ENCODE assay signal across 8 mouse cellular contexts in genomic region chr7:16052684-16053083, GRCm38 (mm10). TPM values are rescaled to one million over a fixed set of nuclear protein-coding genes. Genes with fewer than 3 reads are reported as not detected.
A peak's percentile ranks its signal among the peaks of the same experiment; 100 is the strongest.
DNase-seq lines count a peak whose midpoint lies in the region; ATAC-seq and TF ChIP-seq lines count a peak whose summit lies in the region.

No protein-coding gene starts in this region.

- no peaks in the 10 kb centered on the region for H3K27me3 ChIP-seq in CH12.LX (replicated peaks)
- H3K27me3 ChIP-seq in forebrain, embryonic 10.5 days (ENCODE audit: poor library complexity, severe bottlenecking), result no peaks in the 10 kb centered on the region
- H3K27me3 ChIP-seq in heart, embryonic 15.5 days, result no peaks in the 10 kb centered on the region
- H3K27me3 ChIP-seq in liver, embryonic 13.5 days, result no peaks in the 10 kb centered on the region
- H3K27me3 ChIP-seq in stomach, embryonic 14.5 days (ENCODE audit: control insufficient read depth, insufficient read depth, low read length), result no peaks in the 10 kb centered on the region

- peak; percentile 99 for DNase-seq in CH12.LX (ENCODE audit: extremely low read depth)
- DNase-seq in c-Kit-positive CD71-negative TER-119-negative erythroid progenitor cells, embryonic 14.5 days (ENCODE audit: low read depth), result peak; percentile 89
- peak; percentile 95 for DNase-seq in forebrain, embryonic 10.5 days (ENCODE audit: extremely low spot score, low spot score)
- DNase-seq in kidney, postnatal 14 days, result peak; percentile 98
- peak; percentile 94 for DNase-seq in liver, embryonic 13.5 days
- DNase-seq in natural killer cell, adult 2 months (ENCODE audit: low spot score in 2 of 2), result peak; percentile 93 to 96

- peak; percentile 81 for ATAC-seq in heart, embryonic 15.5 days (replicated peaks; ENCODE audit: insufficient number of reproducible peaks, insufficient read depth, low FRiP score, low read depth)
- peak; percentile 75 for ATAC-seq in liver, embryonic 13.5 days (ENCODE audit: low read depth)
- peak; percentile 78 for ATAC-seq in stomach, embryonic 14.5 days (ENCODE audit: insufficient number of reproducible peaks, insufficient read depth, low FRiP score, low read depth)

- no peaks in the 10 kb centered on the region for H3K9me3 ChIP-seq in CH12.LX (replicated peaks; ENCODE audit: low read length)
- no peaks in the 10 kb centered on the region for H3K9me3 ChIP-seq in forebrain, embryonic 10.5 days
- no peaks in the 10 kb centered on the region for H3K9me3 ChIP-seq in heart, embryonic 15.5 days (replicated peaks)
- H3K9me3 ChIP-seq in liver, embryonic 13.5 days (replicated peaks), result no peaks in the 10 kb centered on the region
- no peaks in the 10 kb centered on the region for H3K9me3 ChIP-seq in stomach, embryonic 14.5 days (ENCODE audit: control insufficient read depth, low read depth, low read length)

- peak overlapping the region; percentile 67 to 91 (median 70) for H3K4me3 ChIP-seq in CH12.LX (replicated peaks in 1 of 3; ENCODE audit: low read depth in 2 of 3, low read length in 2 of 3, poor library complexity in 1 of 3)
- peak overlapping the region; percentile 51 for H3K4me3 ChIP-seq in forebrain, embryonic 10.5 days
- H3K4me3 ChIP-seq in heart, embryonic 15.5 days, result peak overlapping the region; percentile 63
- peak overlapping the region; percentile 71 for H3K4me3 ChIP-seq in liver, embryonic 13.5 days (replicated peaks)
- H3K4me3 ChIP-seq in stomach, embryonic 14.5 days (ENCODE audit: low read depth, low read length), result peak overlapping the region; percentile 52

- H3K36me3 ChIP-seq in CH12.LX (replicated peaks in 1 of 2; ENCODE audit: control insufficient read depth in 1 of 2, insufficient read depth in 1 of 2, low read length in 1 of 2), result no peaks in the 10 kb centered on the region
- H3K36me3 ChIP-seq in forebrain, embryonic 10.5 days (replicated peaks), result no peaks in the 10 kb centered on the region
- H3K36me3 ChIP-seq in heart, embryonic 15.5 days, result no peaks in the 10 kb centered on the region
- H3K36me3 ChIP-seq in liver, embryonic 13.5 days, result no peaks in the 10 kb centered on the region
- H3K36me3 ChIP-seq in stomach, embryonic 14.5 days (ENCODE audit: control insufficient read depth, insufficient read depth, low read length), result no peaks in the 10 kb centered on the region

- H3K27ac ChIP-seq in CH12.LX (ENCODE audit: insufficient read depth, low read depth), result peak overlapping the region; percentile 58
- peak overlapping the region; percentile 76 for H3K27ac ChIP-seq in forebrain, embryonic 10.5 days
- peak overlapping the region; percentile 87 for H3K27ac ChIP-seq in heart, embryonic 15.5 days
- peak overlapping the region; percentile 93 for H3K27ac ChIP-seq in liver, embryonic 13.5 days
- peak overlapping the region; percentile 86 for H3K27ac ChIP-seq in stomach, embryonic 14.5 days (ENCODE audit: low read length)

- peaks cover 22 to 61% of the 10 kb centered on the region in 2 experiments for H3K4me1 ChIP-seq in CH12.LX (ENCODE audit: control insufficient read depth in 1 of 2, insufficient read depth in 2 of 2)
- H3K4me1 ChIP-seq in forebrain, embryonic 10.5 days, result peaks cover 31% of the 10 kb centered on the region
- H3K4me1 ChIP-seq in heart, embryonic 15.5 days (replicated peaks), result peaks cover 27% of the 10 kb centered on the region
- H3K4me1 ChIP-seq in liver, embryonic 13.5 days (replicated peaks), result peaks cover 48% of the 10 kb centered on the region
- peaks cover 20% of the 10 kb centered on the region for H3K4me1 ChIP-seq in stomach, embryonic 14.5 days (ENCODE audit: control insufficient read depth, insufficient read depth, low read length)

- H3K4me2 ChIP-seq in CH12.LX (ENCODE audit: insufficient read depth, low read depth, poor library complexity, severe bottlenecking), result peak overlapping the region; percentile 74; the same call in 1 of the 2 replicates
- H3K4me2 ChIP-seq in heart, embryonic 15.5 days, result peak overlapping the region; percentile 84
- peak overlapping the region; percentile 97 for H3K4me2 ChIP-seq in liver, embryonic 13.5 days
- H3K4me2 ChIP-seq in stomach, embryonic 14.5 days (replicated peaks; ENCODE audit: low read depth, low read length), result peak overlapping the region; percentile 84

- no peak for TF ChIP-seq RAD21 in CH12.LX (IDR thresholded peaks at IDR 0.05; ENCODE audit: low read depth, low read length)

- no peak for TF ChIP-seq CTCF in CH12.LX (conservative IDR thresholded peaks at IDR 0.05 in 1 of 2, IDR thresholded peaks at IDR 0.05 in 1 of 2; ENCODE audit: low read depth in 2 of 2, low read length in 2 of 2)

- H3K9ac ChIP-seq in CH12.LX (ENCODE audit: insufficient read depth, low read depth), result peak overlapping the region; percentile 91
- peak overlapping the region; percentile 65 for H3K9ac ChIP-seq in heart, embryonic 15.5 days
- H3K9ac ChIP-seq in liver, embryonic 13.5 days, result peak overlapping the region; percentile 81
- peak overlapping the region; percentile 69 for H3K9ac ChIP-seq in stomach, embryonic 14.5 days (replicated peaks; ENCODE audit: low read depth, low read length)

- WGBS in forebrain, embryonic 10.5 days, result 0% methylated on average over 24 of the region's 24 CpGs
- whole genome bisulfite sequencing in heart, embryonic 15.5 days, result under 1% methylated on average over 24 of the region's 24 CpGs
- WGBS in liver, embryonic 13.5 days (ENCODE audit: insufficient replicate concordance), result under 1% methylated on average over 24 of the region's 24 CpGs
- WGBS in stomach, embryonic 14.5 days, result 0% methylated on average over 24 of the region's 24 CpGs

- TF ChIP-seq POLR2A in CH12.LX (IDR thresholded peaks at IDR 0.05; ENCODE audit: low read depth, low read length), result peak; percentile 82

- peaks cover 8% of the 10 kb centered on the region for H3K79me2 ChIP-seq in CH12.LX (replicated peaks; ENCODE audit: control insufficient read depth, extremely low read depth, insufficient read depth, poor library complexity, severe bottlenecking)

- TF ChIP-seq EP300 in CH12.LX (IDR thresholded peaks at IDR 0.05; ENCODE audit: low read length), result no peak

- in situ Hi-C loops in CH12.LX (cut with MboI; ENCODE audit: low pct_ligation_motif_present, low pct_unique_long_range_greater_than_20kb, low sequenced_read_pairs), result loop anchor here (25.0 kb wide), 1 partner anchor 210 kb away; the partner anchor contains the start of genes C5ar1 and Inafm1

- dilution Hi-C loops in CH12.LX (cut with MboI; ENCODE audit: extremely low pct_ligation_motif_present, extremely low pct_unique_long_range_greater_than_20kb, low sequenced_read_pairs), result no loop called here

TF ChIP-seq in CH12.LX, 34 proteins besides CTCF, POLR2A, EP300 and RAD21 (continues in another document):
- TF ChIP-seq SMC3 (IDR thresholded peaks at IDR 0.05; ENCODE audit: low read depth, low read length), result no peak; the same call in 1 of the 2 replicates
- TF ChIP-seq CHD1 (IDR thresholded peaks at IDR 0.05; ENCODE audit: low read depth, low read length), result no peak
- peak; percentile 79 for TF ChIP-seq NELFE (IDR thresholded peaks at IDR 0.05; ENCODE audit: low read depth, low read length)
- TF ChIP-seq CHD2 (IDR thresholded peaks at IDR 0.05; ENCODE audit: low read length), result peak; percentile 5; the same call in 1 of the 2 replicates
- peak; percentile 48; the same call in 1 of the 2 replicates for TF ChIP-seq MAZ (IDR thresholded peaks at IDR 0.05; ENCODE audit: low read depth, low read length)
- TF ChIP-seq POLR2AphosphoS2 (IDR thresholded peaks at IDR 0.05; ENCODE audit: low read depth, low read length), result peak; percentile 86; the same call in 1 of the 2 replicates
- TF ChIP-seq SIN3A (IDR thresholded peaks at IDR 0.05; ENCODE audit: low read length), result peak; percentile 84; the same call in 1 of the 2 replicates
- peak; percentile 82 for TF ChIP-seq TCF12 (IDR thresholded peaks at IDR 0.05; ENCODE audit: low read depth, low read length)
- TF ChIP-seq USF1 (IDR thresholded peaks at IDR 0.05; ENCODE audit: low read depth, low read length), result peak; percentile 40
- TF ChIP-seq MXI1 (IDR thresholded peaks at IDR 0.05; ENCODE audit: low read depth, low read length), result peak; percentile 49; the same call in 1 of the 2 replicates
- peak; percentile 63; the same call in 1 of the 2 replicates for TF ChIP-seq TBP (conservative IDR thresholded peaks at IDR 0.05; ENCODE audit: low read depth, low read length)
- TF ChIP-seq ZNF384 (IDR thresholded peaks at IDR 0.05; ENCODE audit: low read depth, low read length), result peak; percentile 92
- TF ChIP-seq MAX (IDR thresholded peaks at IDR 0.05; ENCODE audit: low read length), result peak; percentile 82

RNA-seq across cellular contexts. Expression of gene Bicra, which starts 5.0 kb away (rescaled TPM):
- total RNA-seq in CH12.LX (2012; rRNA removed), result 1.9 and 2.2 TPM in 2 replicates
- total RNA-seq in CH12.LX (2014; rRNA removed), result 0.31 and 0.32 TPM in 2 replicates
- polyA plus RNA-seq in CH12.LX (2012; ENCODE audit: insufficient read length, low read depth), result 9.8 and 10.2 TPM in 2 replicates
- 7.0 and 7.7 TPM in 2 replicates for polyA plus RNA-seq in forebrain, embryonic 10.5 days (2016; fragmentation: Nextera tagmentation; extraction: Ambion mirVana)
- polyA plus RNA-seq in heart, embryonic 15.5 days (2015; fragmentation: Nextera tagmentation; extraction: Ambion mirVana), result 3.5 and 5.7 TPM in 2 replicates
- 1.4 TPM in 2 replicates for polyA plus RNA-seq in liver, embryonic 13.5 days (2015; fragmentation: Nextera tagmentation; extraction: Ambion mirVana)
- polyA plus RNA-seq in stomach, embryonic 14.5 days (2014; fragmentation: Nextera tagmentation; extraction: Ambion mirVana), result 7.7 and 8.3 TPM in 2 replicates

RNA-seq across cellular contexts. Expression of gene Zfp541, which starts 8.9 kb away (rescaled TPM):
- total RNA-seq in CH12.LX (2012; rRNA removed) (0.08 TPM in 1 of 2 replicates, not detected in the other), CH12.LX (2014; rRNA removed) (0.12 TPM in 1 of 2 replicates, not detected in the other)
- polyA plus RNA-seq in CH12.LX (2012; ENCODE audit: insufficient read length, low read depth), result 0.05 TPM in 1 of 2 replicates, not detected in the other
- 0.10 TPM in 1 of 2 replicates, not detected in the other for polyA plus RNA-seq in forebrain, embryonic 10.5 days (2016; fragmentation: Nextera tagmentation; extraction: Ambion mirVana)
- polyA plus RNA-seq in heart, embryonic 15.5 days (2015; fragmentation: Nextera tagmentation; extraction: Ambion mirVana), result not detected in 2 replicates
- 0.02 TPM in 1 of 2 replicates, not detected in the other for polyA plus RNA-seq in liver, embryonic 13.5 days (2015; fragmentation: Nextera tagmentation; extraction: Ambion mirVana)
- polyA plus RNA-seq in stomach, embryonic 14.5 days (2014; fragmentation: Nextera tagmentation; extraction: Ambion mirVana), result 0.12 TPM in 1 of 2 replicates, not detected in the other

RNA-seq across cellular contexts. Expression of gene Napa, which starts 45.6 kb away (rescaled TPM):
- 80.0 and 84.8 TPM in 2 replicates for total RNA-seq in CH12.LX (2012; rRNA removed)
- total RNA-seq in CH12.LX (2014; rRNA removed), result 97.5 and 106 TPM in 2 replicates
- polyA plus RNA-seq in CH12.LX (2012; ENCODE audit: insufficient read length, low read depth), result 111 and 112 TPM in 2 replicates
- polyA plus RNA-seq in forebrain, embryonic 10.5 days (2016; fragmentation: Nextera tagmentation; extraction: Ambion mirVana), result 169 and 171 TPM in 2 replicates
- 130 and 161 TPM in 2 replicates for polyA plus RNA-seq in heart, embryonic 15.5 days (2015; fragmentation: Nextera tagmentation; extraction: Ambion mirVana)
- polyA plus RNA-seq in liver, embryonic 13.5 days (2015; fragmentation: Nextera tagmentation; extraction: Ambion mirVana), result 159 and 165 TPM in 2 replicates
- polyA plus RNA-seq in stomach, embryonic 14.5 days (2014; fragmentation: Nextera tagmentation; extraction: Ambion mirVana), result 188 and 213 TPM in 2 replicates

Comparison
In these comparisons a context has a peak if more than half of its experiments do, and no peak if none do; other contexts are left out.
1. Peak in every context shown above with its lines: DNase-seq, ATAC-seq, H3K4me3 ChIP-seq and H3K27ac ChIP-seq.